Mouse (Mus musculus): ENCODE measurements around the gene Nsun2. TPM values are rescaled to one million over a fixed set of nuclear protein-coding genes. Genes with fewer than 3 reads are reported as not detected.
A peak's percentile ranks its signal among the peaks of the same experiment; 100 is the strongest.

Gene Nsun2
- polyA plus RNA-seq, 1 experiment from 2014 or later = 82.0 TPM

- Histone ChIP-seq H3K9ac (ENCODE audit: low read depth, low read length) (no peak overlapping the region), H3K4me2 (ENCODE audit: low read length) (no peak overlapping the region), H3K27ac (no peak overlapping the region), H3K4me1 (replicated peaks; ENCODE audit: insufficient read depth, low read length) (no peaks in the 10 kb centered on the region), H3K9me3 (replicated peaks; ENCODE audit: low read length) (no peaks in the 10 kb centered on the region), H3K27me3 (ENCODE audit: insufficient read depth, low read length) (no peaks in the 10 kb centered on the region), H3K4me3 (replicated peaks; ENCODE audit: low read depth, low read length) (no peak overlapping the region), H3K36me3 (ENCODE audit: insufficient read depth, low read length) (no peaks in the 10 kb centered on the region)
- DNase-seq (ENCODE audit: low spot score) (no peak), ATAC-seq (replicated peaks; ENCODE audit: low FRiP score, low read depth) (no peak)
- 61% methylated on average over 11 of the region's 11 CpGs for WGBS
- no peak for TF ChIP-seq CTCF (IDR thresholded peaks at IDR 0.05; ENCODE audit: low read depth)
These were observed 43.1 kb downstream of the Nsun2 start for GRCm38 (mm10) chr13:69576676-69577075.

DNA sequence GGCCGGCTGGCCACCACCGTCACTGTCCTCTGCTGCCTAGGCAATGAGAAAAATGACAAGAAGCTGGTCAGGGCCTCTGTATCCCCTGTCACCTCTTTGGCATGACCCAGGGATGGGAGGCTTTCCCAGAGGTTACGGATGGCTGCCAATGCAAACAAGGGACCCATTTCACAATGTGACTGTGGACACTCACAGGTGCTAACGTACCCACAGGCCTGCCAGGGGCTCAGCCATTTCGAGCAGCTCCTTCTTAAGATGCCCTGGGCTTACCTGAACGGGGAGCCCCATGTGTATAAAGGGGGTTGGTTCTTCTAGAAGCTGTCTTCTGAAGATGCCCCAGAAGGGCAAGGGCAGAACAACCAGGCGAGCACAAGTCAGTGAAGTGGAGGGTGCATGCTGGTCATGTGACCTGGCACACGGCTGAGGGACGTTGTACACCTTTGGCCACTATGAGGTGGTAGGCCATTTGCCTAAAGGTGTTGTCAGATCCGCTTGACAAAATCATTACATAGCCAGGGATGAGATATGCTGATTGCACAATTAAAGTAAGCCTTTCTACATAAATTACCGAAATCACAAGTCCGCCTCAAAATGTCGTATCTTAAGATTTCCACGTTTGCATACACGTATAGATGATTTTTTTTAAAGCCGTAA, 43.8 kb downstream of the Nsun2 start:
- H3K27me3 ChIP-seq (ENCODE audit: insufficient read depth, low read length) = no peaks in the 10 kb centered on the region
- no peak for TF ChIP-seq CTCF (IDR thresholded peaks at IDR 0.05; ENCODE audit: low read depth)
- H3K4me3 ChIP-seq (replicated peaks; ENCODE audit: low read depth, low read length) = no peak overlapping the region
- no peaks in the 10 kb centered on the region for H3K9me3 ChIP-seq (replicated peaks; ENCODE audit: low read length)
- no peaks in the 10 kb centered on the region for H3K36me3 ChIP-seq (ENCODE audit: insufficient read depth, low read length)
- no peak overlapping the region for H3K4me2 ChIP-seq (ENCODE audit: low read length)
- no peak for DNase-seq (ENCODE audit: low spot score)
- H3K4me1 ChIP-seq (replicated peaks; ENCODE audit: insufficient read depth, low read length) = no peaks in the 10 kb centered on the region
- no peak for ATAC-seq (replicated peaks; ENCODE audit: low FRiP score, low read depth)
- no peak overlapping the region for H3K27ac ChIP-seq
- WGBS = 78% methylated on average over 16 of the region's 16 CpGs
- no peak overlapping the region for H3K9ac ChIP-seq (ENCODE audit: low read depth, low read length)

DNA sequence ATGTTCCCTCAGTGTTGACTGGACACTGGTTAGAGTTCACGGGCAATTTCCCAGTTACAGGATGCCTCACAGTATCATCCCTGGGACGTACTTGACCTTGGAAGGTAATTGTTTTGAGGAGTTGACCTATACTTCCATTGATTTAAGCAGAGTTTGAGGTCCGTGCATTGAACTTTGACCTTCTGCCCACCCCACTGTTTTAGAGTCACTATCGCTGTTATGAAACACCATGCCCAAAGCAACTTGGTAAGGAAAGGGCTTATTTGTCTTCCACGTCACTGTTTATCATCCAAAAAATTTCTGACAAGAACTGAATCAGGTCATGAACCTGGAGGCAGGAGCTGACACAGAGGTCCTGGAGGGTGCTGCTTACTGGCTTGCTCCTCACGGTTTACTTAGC, 48.9 kb downstream of the Nsun2 start:
- ATAC-seq (replicated peaks; ENCODE audit: low FRiP score, low read depth) = no peak
- Histone ChIP-seq H3K27ac (no peak overlapping the region), H3K27me3 (ENCODE audit: insufficient read depth, low read length) (no peaks in the 10 kb centered on the region), H3K9me3 (replicated peaks; ENCODE audit: low read length) (no peaks in the 10 kb centered on the region), H3K9ac (ENCODE audit: low read depth, low read length) (no peak overlapping the region), H3K36me3 (ENCODE audit: insufficient read depth, low read length) (no peaks in the 10 kb centered on the region), H3K4me3 (replicated peaks; ENCODE audit: low read depth, low read length) (no peak overlapping the region), H3K4me2 (ENCODE audit: low read length) (no peak overlapping the region), H3K4me1 (replicated peaks; ENCODE audit: insufficient read depth, low read length) (no peaks in the 10 kb centered on the region)
- no peak for DNase-seq (ENCODE audit: low spot score)
- TF ChIP-seq CTCF (IDR thresholded peaks at IDR 0.05; ENCODE audit: low read depth) = no peak
- 73% methylated on average over 6 of the region's 6 CpGs for WGBS

DNA sequence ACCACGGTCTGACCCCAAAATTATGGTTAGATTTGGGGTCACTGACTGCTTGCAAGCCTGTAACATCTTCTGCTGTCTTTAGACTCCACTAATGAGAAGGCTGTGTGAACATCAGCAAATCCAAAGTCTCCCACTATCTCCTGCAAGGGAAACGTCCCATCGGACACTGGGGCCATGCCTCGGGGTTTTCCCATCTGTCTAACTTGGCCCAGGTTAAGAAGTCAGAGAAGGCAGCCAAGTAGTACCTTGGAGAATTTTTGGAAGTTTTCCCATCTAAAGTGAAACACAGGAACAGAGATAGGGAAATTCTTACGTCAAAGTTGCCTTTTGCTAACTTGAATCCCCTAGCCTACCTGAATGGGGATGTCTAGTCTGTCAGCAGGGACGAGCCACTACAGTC, 50.0 kb downstream of the Nsun2 start:
- Histone ChIP-seq H3K36me3 (ENCODE audit: insufficient read depth, low read length) (no peaks in the 10 kb centered on the region), H3K9me3 (replicated peaks; ENCODE audit: low read length) (no peaks in the 10 kb centered on the region), H3K27ac (no peak overlapping the region), H3K4me2 (ENCODE audit: low read length) (no peak overlapping the region), H3K9ac (ENCODE audit: low read depth, low read length) (no peak overlapping the region), H3K27me3 (ENCODE audit: insufficient read depth, low read length) (no peaks in the 10 kb centered on the region), H3K4me1 (replicated peaks; ENCODE audit: insufficient read depth, low read length) (no peaks in the 10 kb centered on the region), H3K4me3 (replicated peaks; ENCODE audit: low read depth, low read length) (no peak overlapping the region)
- ATAC-seq (replicated peaks; ENCODE audit: low FRiP score, low read depth) (no peak), DNase-seq (ENCODE audit: low spot score) (no peak)
- no peak for TF ChIP-seq CTCF (IDR thresholded peaks at IDR 0.05; ENCODE audit: low read depth)
- 93% methylated on average over 6 of the region's 6 CpGs for WGBS

- Histone ChIP-seq H3K36me3 (ENCODE audit: insufficient read depth, low read length) (no peaks in the 10 kb centered on the region), H3K27ac (no peak overlapping the region), H3K9me3 (replicated peaks; ENCODE audit: low read length) (no peaks in the 10 kb centered on the region), H3K4me2 (ENCODE audit: low read length) (no peak overlapping the region), H3K27me3 (ENCODE audit: insufficient read depth, low read length) (no peaks in the 10 kb centered on the region), H3K4me3 (replicated peaks; ENCODE audit: low read depth, low read length) (no peak overlapping the region), H3K9ac (ENCODE audit: low read depth, low read length) (no peak overlapping the region), H3K4me1 (replicated peaks; ENCODE audit: insufficient read depth, low read length) (no peaks in the 10 kb centered on the region)
- DNase-seq (ENCODE audit: low spot score) = peak; percentile 40
- 25% methylated on average over 6 of the region's 6 CpGs for WGBS
- no peak for TF ChIP-seq CTCF (IDR thresholded peaks at IDR 0.05; ENCODE audit: low read depth)
- no peak for ATAC-seq (replicated peaks; ENCODE audit: low FRiP score, low read depth)
These were observed 52.3 kb downstream of the Nsun2 start for GRCm38 (mm10) chr13:69585828-69586227.

- Histone ChIP-seq H3K9me3 (replicated peaks; ENCODE audit: low read length) (no peaks in the 10 kb centered on the region), H3K9ac (ENCODE audit: low read depth, low read length) (no peak overlapping the region), H3K4me2 (ENCODE audit: low read length) (no peak overlapping the region), H3K4me1 (replicated peaks; ENCODE audit: insufficient read depth, low read length) (no peaks in the 10 kb centered on the region), H3K27me3 (ENCODE audit: insufficient read depth, low read length) (no peaks in the 10 kb centered on the region), H3K36me3 (ENCODE audit: insufficient read depth, low read length) (no peaks in the 10 kb centered on the region), H3K27ac (no peak overlapping the region), H3K4me3 (replicated peaks; ENCODE audit: low read depth, low read length) (no peak overlapping the region)
- DNase-seq (ENCODE audit: low spot score) (no peak), ATAC-seq (replicated peaks; ENCODE audit: low FRiP score, low read depth) (no peak)
- no peak for TF ChIP-seq CTCF (IDR thresholded peaks at IDR 0.05; ENCODE audit: low read depth)
- WGBS = 64% methylated on average over 10 of the region's 10 CpGs
These were observed 52.8 kb downstream of the Nsun2 start for GRCm38 (mm10) chr13:69586337-69586736.

- no peaks in the 10 kb centered on the region for H3K36me3 ChIP-seq (ENCODE audit: insufficient read depth, low read length)
- TF ChIP-seq CTCF (IDR thresholded peaks at IDR 0.05; ENCODE audit: low read depth) = no peak
- no peak overlapping the region for H3K4me3 ChIP-seq (replicated peaks; ENCODE audit: low read depth, low read length)
- WGBS = 58% methylated on average over 3 of the region's 3 CpGs
- H3K9ac ChIP-seq (ENCODE audit: low read depth, low read length) = no peak overlapping the region
- H3K4me2 ChIP-seq (ENCODE audit: low read length) = no peak overlapping the region
- ATAC-seq (replicated peaks; ENCODE audit: low FRiP score, low read depth) (no peak), DNase-seq (ENCODE audit: low spot score) (no peak)
- H3K27me3 ChIP-seq (ENCODE audit: insufficient read depth, low read length) = no peaks in the 10 kb centered on the region
- H3K4me1 ChIP-seq (replicated peaks; ENCODE audit: insufficient read depth, low read length) = no peaks in the 10 kb centered on the region
- no peaks in the 10 kb centered on the region for H3K9me3 ChIP-seq (replicated peaks; ENCODE audit: low read length)
- no peak overlapping the region for H3K27ac ChIP-seq
These were observed 54.3 kb downstream of the Nsun2 start for GRCm38 (mm10) chr13:69587849-69588248.
